Mouse (Mus musculus) stomach, embryonic 14.5 days (tissue): ENCODE results near the gene Cacna1h. TPM values are rescaled to one million over a fixed set of nuclear protein-coding genes. Genes with fewer than 3 reads are reported as not detected.

ENCODE experiments used
- ATAC-seq: fragments of 200-750 bp; cut with Nextera tagmentation; 2 replicates; pipeline ENCODE4 v1.8.0; 2017; ENCODE audit warnings: low read depth, moderate TSS enrichment; ENCODE audit not compliant: insufficient number of reproducible peaks, insufficient read depth, low FRiP score
- H3K27ac ChIP-seq: fragments of 300-500 bp; sonication (generic); 2 replicates; pipeline ENCODE4 v1.5.1; 2014; ENCODE audit warnings: mild to moderate bottlenecking, low read length, moderate library complexity, mixed read lengths
- H3K27me3 ChIP-seq: fragments of 300-500 bp; sonication (generic); 2 replicates; pipeline ENCODE4 v1.6.1; 2014; ENCODE audit warnings: low read length, control low read depth, mixed read lengths; ENCODE audit not compliant: control insufficient read depth, insufficient read depth
- H3K36me3 ChIP-seq: fragments of 300-500 bp; sonication (generic); 2 replicates; pipeline ENCODE4 v1.6.1; 2014; ENCODE audit warnings: mild to moderate bottlenecking, control low read depth, low read length, moderate library complexity, mixed read lengths; ENCODE audit not compliant: control insufficient read depth, insufficient read depth
- H3K4me1 ChIP-seq: fragments of 300-500 bp; sonication (generic); 2 replicates; pipeline ENCODE4 v1.6.1; 2014; ENCODE audit warnings: low read length, control low read depth, mixed read lengths; ENCODE audit not compliant: control insufficient read depth, insufficient read depth
- H3K4me2 ChIP-seq: fragments of 300-500 bp; sonication (generic); replicated peaks from 2 replicates; pipeline ENCODE4 v1.6.1; 2014; ENCODE audit warnings: low read depth, low read length, control low read depth
- H3K4me3 ChIP-seq: fragments of 300-500 bp; sonication (generic); 2 replicates; pipeline ENCODE4 v1.5.1; 2014; ENCODE audit warnings: low read depth, low read length, control low read depth
- H3K9ac ChIP-seq: fragments of 300-500 bp; sonication (generic); replicated peaks from 2 replicates; pipeline ENCODE4 v1.6.1; 2014; ENCODE audit warnings: low read depth, mild to moderate bottlenecking, control low read depth, low read length, moderate library complexity, mixed read lengths
- H3K9me3 ChIP-seq: fragments of 300-500 bp; sonication (generic); 2 replicates; pipeline ENCODE4 v1.6.1; 2016; ENCODE audit warnings: low read depth, low read length, control low read depth; ENCODE audit not compliant: control insufficient read depth
- WGBS: fragments of 180-500 bp; shearing (Covaris S2); extraction: QIAGEN DNeasy Blood & Tissue Kit; methylation state at CpG from one replicate; pipeline ENCODE4 v1.1.7; 2014; 5-methylcytosine and 5-hydroxymethylcytosine counted together
- polyA plus RNA-seq: library from polyadenylated mRNA; unstranded; fragments of >200 nt; fragmentation: Nextera tagmentation; extraction: Ambion mirVana; gene quantifications from 2 replicates; pipeline ENCODE4 v1.2.1, GENCODE M21; 2014

Gene Cacna1h
- polyA plus RNA-seq: 6.1 and 6.6 TPM in 2 replicates

DNA sequence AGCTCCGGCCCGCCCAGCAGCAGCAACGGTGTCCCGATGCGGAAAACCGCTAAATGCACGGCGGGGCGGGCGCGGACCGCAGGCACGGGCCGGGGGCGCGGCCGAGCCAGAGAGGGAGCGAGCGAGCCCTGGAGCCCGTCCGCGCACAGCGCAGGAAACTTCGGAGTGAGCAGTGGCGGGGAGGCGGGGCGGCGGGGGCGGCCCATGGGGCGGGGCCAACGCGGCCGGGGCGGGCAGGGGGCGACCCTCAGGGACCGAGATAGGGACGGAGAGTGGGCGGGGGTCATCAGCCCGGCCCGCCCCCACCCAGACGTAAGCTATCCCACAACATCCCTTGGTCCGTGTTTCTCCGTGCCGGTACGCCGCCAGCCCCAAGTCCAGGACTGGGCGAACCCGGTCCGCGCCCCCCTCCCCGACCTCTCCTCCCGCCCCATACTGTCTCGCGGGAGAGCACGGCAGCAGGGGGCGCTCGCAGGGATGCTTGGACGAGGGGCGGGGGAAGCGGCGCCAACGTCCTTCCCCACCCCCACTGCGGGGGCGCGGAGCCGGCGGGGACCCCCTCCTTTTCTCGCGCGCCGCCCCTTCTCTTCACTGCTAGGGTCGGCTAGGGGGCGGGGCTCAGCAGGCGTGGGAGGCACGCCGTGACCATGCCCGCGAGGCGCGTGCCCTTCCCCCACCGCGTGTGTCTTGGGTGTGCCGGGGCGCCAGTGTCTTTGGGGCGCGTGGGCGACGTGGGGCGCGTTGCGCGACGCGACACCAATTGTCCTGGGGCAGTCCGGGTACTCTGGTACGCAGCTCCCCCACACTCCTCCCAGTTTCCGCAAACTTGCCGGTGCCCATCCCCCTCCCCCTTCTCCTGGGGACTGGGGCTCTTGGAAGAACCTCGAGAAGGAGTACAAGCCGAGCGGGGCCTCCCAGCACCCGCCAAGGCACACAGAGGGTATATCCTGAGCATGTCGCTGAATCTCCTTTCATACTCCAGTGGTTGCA, at the start of gene Cacna1h:
Cacna1h (minus strand) TSS at position 167 of the 990 bp plus-strand sequence.
- ATAC-seq: peak; percentile 85
- H3K4me2 ChIP-seq: peak within 1 kb of the TSS; percentile 97
- no peaks in the 10 kb centered on the region for H3K9me3 ChIP-seq
- H3K9ac ChIP-seq: peak within 1 kb of the TSS; percentile 81
- peak within 1 kb of the TSS; percentile 75 for H3K27ac ChIP-seq
- WGBS: 1% methylated on average over 81 of the region's 103 CpGs
- H3K36me3 ChIP-seq: no peaks in the 10 kb centered on the region
- no peaks in the 10 kb centered on the region for H3K27me3 ChIP-seq
- peak within 1 kb of the TSS; percentile 64 for H3K4me3 ChIP-seq
- H3K4me1 ChIP-seq: peaks cover 43% of the 10 kb centered on the region

DNA sequence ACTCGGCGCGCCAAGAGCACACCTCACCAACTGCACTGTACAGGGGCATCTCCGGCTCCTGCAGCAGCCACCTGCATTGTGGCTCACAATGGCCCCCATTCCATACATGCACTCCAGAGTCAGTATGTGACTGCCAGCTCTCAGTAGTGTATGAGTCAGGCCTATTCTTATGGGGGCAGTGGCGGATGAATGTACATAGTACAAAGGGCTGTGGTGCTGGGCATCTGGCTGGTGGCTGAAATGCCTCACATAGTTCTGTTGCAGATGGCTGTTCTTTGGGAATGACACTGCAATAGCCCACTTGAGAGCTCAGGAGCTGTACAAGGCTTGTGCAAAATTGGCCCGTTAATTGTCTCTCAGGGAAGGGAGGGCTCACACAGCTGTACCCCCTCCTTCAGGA, 48.5 kb upstream of the Cacna1h start:
- ATAC-seq: no peak
- no peaks in the 10 kb centered on the region for H3K36me3 ChIP-seq
- no peak overlapping the region for H3K9ac ChIP-seq
- H3K4me1 ChIP-seq: no peaks in the 10 kb centered on the region
- WGBS: 82% methylated on average over 6 of the region's 6 CpGs
- H3K4me3 ChIP-seq: no peak overlapping the region
- no peak overlapping the region for H3K27ac ChIP-seq
- no peaks in the 10 kb centered on the region for H3K27me3 ChIP-seq
- no peak overlapping the region for H3K4me2 ChIP-seq
- no peaks in the 10 kb centered on the region for H3K9me3 ChIP-seq

DNA sequence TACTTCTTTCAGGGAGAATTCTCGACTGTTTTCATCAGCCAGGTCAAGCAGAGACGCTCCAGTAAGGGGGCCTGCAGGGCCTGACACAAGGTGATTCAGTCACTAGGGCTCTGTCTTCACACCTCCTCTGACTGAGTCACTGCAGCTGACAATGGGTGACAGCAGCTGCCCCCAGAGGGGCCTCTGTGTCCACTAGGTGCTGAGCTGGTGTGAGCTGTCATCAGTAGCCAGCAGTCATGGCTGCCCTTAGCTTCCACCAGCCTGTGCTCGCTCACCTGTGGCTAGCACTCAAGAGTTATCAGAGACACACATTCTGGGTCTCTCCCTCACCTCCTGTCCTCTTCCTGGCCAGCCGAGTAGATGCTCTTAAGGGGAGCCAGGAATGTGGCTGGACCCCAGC, 47.2 kb upstream of the Cacna1h start:
- H3K4me2 ChIP-seq: no peak overlapping the region
- no peak overlapping the region for H3K9ac ChIP-seq
- 46% methylated on average over 4 of the region's 4 CpGs for WGBS
- H3K27me3 ChIP-seq: no peaks in the 10 kb centered on the region
- H3K4me3 ChIP-seq: no peak overlapping the region
- no peaks in the 10 kb centered on the region for H3K36me3 ChIP-seq
- no peak overlapping the region for H3K27ac ChIP-seq
- no peaks in the 10 kb centered on the region for H3K9me3 ChIP-seq
- H3K4me1 ChIP-seq: 0 out of 2 replicates have a peak, but pooled peaks cover 2% of the 10 kb centered on the region
- no peak for ATAC-seq

DNA sequence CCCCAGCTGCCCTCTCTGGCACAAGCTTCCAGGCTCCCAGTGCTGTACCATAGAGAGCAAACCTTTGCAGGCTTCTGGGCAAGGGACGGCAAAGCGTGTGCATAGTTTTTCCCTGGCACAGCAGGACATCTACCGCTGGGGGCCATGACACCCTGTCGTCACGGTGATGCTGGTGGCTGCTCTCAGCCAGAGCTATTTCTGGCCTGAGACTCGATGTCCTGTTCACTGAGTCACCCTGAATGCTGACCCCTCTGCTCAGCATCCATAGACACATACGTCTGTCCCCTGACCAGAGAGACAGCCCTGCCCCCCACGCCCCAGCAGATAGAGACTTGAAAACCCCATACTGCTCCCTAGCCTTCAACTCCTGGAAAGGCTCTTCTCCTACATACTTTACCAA, 46.6 kb upstream of the Cacna1h start:
- H3K9ac ChIP-seq: no peak overlapping the region
- ATAC-seq: no peak
- H3K4me3 ChIP-seq: no peak overlapping the region
- H3K27ac ChIP-seq: no peak overlapping the region
- no peaks in the 10 kb centered on the region for H3K36me3 ChIP-seq
- no peaks in the 10 kb centered on the region for H3K27me3 ChIP-seq
- H3K4me1 ChIP-seq: 0 out of 2 replicates have a peak, but pooled peaks cover 2% of the 10 kb centered on the region
- no peaks in the 10 kb centered on the region for H3K9me3 ChIP-seq
- no peak overlapping the region for H3K4me2 ChIP-seq
- 65% methylated on average over 8 of the region's 8 CpGs for WGBS

DNA sequence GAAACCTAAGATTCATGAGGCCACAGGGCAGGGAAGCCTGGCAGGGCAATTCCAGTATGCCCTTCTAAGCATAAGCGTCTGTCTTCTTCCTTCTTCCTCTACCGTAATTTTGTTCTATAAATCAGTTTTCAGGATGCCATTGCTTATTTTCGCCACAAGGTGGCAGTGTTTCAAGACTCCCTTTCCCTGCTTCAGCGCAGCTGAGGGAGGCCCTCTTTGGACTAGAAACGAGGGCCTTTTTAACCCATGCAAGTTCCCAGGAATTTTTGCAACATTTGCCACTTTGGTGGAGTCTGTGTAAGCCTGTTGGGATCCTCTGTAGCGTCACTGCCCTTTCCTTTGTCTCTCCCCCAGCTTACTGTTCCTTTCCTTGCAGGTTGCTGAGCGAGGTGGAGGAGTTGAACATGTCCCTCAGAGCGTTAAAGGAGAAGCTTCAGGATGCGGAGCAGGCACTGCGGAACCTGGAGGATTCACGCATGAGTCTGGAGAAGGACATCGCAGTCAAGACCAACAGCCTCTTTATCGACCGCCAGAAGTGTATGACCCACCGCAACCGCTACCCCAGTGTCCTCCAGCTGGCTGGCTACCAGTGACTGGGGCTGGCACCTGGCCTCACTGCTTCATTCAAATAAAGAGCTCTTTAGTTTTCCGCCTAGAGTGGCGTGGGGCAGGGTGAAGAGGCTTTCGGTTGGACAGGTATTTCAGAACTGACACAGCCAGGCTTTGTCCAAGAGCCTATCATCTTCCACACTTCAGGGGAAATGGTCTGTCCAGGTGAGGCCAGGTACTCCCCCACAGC, 42.6 kb upstream of the Cacna1h start:
- no peaks in the 10 kb centered on the region for H3K9me3 ChIP-seq
- ATAC-seq: no peak
- H3K4me3 ChIP-seq: no peak overlapping the region
- H3K27ac ChIP-seq: no peak overlapping the region
- H3K4me2 ChIP-seq: no peak overlapping the region
- no peaks in the 10 kb centered on the region for H3K36me3 ChIP-seq
- no peaks in the 10 kb centered on the region for H3K27me3 ChIP-seq
- H3K4me1 ChIP-seq: 0 out of 2 replicates have a peak, but pooled peaks cover 6% of the 10 kb centered on the region
- WGBS: 40% methylated on average over 19 of the region's 19 CpGs
- H3K9ac ChIP-seq: no peak overlapping the region

DNA sequence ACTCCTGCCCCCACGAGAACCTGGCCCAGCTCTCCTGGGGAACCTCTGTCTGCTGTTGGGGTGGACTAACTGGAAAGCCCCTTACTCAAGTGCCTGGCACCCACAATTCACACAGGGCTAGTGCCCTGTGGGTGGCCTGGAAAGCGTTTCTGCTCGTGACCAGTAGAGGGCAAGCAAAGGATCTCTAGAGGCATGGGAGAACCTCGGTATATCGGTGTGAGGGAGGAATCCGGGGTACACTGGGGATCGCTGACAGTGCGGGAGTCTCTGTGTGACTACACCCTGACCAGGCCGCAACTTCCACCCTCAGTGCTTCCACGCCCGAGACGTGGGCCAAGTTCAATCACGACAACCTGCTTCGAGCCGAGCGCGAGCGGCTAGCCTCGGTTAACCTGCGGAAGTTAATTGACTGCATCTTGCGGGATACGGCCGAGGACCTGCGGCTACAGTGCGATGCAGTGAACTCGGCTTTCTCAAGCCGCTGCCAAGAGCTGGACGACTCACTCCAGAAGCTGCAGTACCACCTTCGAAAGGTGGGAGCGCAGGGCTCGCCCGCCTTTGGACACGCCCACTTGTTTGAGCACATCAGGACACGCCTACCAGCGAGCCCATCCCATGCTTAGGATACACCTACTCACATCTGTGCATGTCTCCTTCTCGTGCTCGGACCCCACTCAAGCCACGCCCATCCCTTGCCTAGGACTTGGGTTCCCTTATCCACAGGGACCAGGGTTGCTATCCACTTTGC, 40.9 kb upstream of the Cacna1h start:
- H3K4me3 ChIP-seq: peak overlapping the region; percentile 33
- 0 out of 2 replicates have a peak, but pooled peaks cover 6% of the 10 kb centered on the region for H3K4me1 ChIP-seq
- no peak overlapping the region for H3K9ac ChIP-seq
- H3K27me3 ChIP-seq: no peaks in the 10 kb centered on the region
- ATAC-seq: peak; percentile 73
- no peaks in the 10 kb centered on the region for H3K36me3 ChIP-seq
- 2% methylated on average over 38 of the region's 38 CpGs for WGBS
- H3K4me2 ChIP-seq: peak overlapping the region; percentile 83
- no peaks in the 10 kb centered on the region for H3K9me3 ChIP-seq
- no peak overlapping the region for H3K27ac ChIP-seq

DNA sequence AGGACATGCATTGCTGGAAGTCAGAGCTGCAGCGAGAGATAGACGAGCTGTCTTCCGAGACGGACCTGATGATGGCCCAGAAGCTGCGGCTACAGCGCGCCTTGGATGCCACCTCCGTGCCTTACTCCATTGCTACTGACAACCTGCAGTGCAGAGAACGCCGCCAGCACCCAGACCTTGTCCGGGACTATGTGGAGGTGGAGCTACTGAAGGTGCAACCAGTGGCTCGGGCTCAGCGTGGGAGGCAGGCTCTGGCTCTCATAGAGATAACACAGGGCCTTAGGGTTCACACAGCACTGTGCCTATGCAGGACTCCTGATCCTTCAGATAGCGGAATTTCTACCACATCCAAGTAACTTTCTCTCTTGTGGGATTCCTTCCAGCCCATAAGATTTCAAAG, 38.5 kb upstream of the Cacna1h start:
- Histone ChIP-seq H3K4me2 (no peak overlapping the region), H3K27me3 (no peaks in the 10 kb centered on the region), H3K27ac (no peak overlapping the region), H3K9ac (no peak overlapping the region), H3K4me3 (no peak overlapping the region), H3K9me3 (no peaks in the 10 kb centered on the region), H3K36me3 (no peaks in the 10 kb centered on the region), H3K4me1 (0 out of 2 replicates have a peak, but pooled peaks cover 6% of the 10 kb centered on the region)
- no peak for ATAC-seq
- WGBS: 46% methylated on average over 14 of the region's 14 CpGs

DNA sequence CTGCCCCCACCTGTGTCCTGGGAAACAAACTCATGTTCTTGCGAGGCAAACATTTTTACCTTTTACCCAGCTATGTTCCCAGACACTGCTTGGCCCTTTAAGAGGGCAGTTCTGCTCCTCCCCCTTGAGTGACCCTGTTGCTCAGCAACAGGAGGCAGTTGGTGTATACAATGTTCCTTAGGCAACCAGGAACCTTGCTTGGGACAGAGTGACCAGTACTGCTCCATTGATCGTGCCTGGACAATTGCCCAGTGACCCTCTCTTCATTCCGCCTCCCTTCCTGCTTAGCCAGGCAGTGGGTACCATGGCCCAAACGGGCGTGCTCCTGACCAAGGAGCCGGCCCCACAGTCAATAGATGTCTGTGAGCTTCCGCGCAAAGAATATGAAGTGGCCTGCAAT, 37.8 kb upstream of the Cacna1h start:
- no peak overlapping the region for H3K4me2 ChIP-seq
- H3K9me3 ChIP-seq: no peaks in the 10 kb centered on the region
- no peak for ATAC-seq
- H3K4me1 ChIP-seq: 0 out of 2 replicates have a peak, but pooled peaks cover 6% of the 10 kb centered on the region
- H3K36me3 ChIP-seq: no peaks in the 10 kb centered on the region
- no peak overlapping the region for H3K4me3 ChIP-seq
- H3K27me3 ChIP-seq: no peaks in the 10 kb centered on the region
- no peak overlapping the region for H3K27ac ChIP-seq
- no peak overlapping the region for H3K9ac ChIP-seq
- WGBS: 24% methylated on average over 8 of the region's 8 CpGs
